Mouse (Mus musculus): ENCODE data around the gene Cyp27b1. TPM values are rescaled to one million over a fixed set of nuclear protein-coding genes. Genes with fewer than 3 reads are reported as not detected.

Cyp27b1 gene
- polyA plus RNA-seq, 1 experiment from 2014 or later = not detected

DNA sequence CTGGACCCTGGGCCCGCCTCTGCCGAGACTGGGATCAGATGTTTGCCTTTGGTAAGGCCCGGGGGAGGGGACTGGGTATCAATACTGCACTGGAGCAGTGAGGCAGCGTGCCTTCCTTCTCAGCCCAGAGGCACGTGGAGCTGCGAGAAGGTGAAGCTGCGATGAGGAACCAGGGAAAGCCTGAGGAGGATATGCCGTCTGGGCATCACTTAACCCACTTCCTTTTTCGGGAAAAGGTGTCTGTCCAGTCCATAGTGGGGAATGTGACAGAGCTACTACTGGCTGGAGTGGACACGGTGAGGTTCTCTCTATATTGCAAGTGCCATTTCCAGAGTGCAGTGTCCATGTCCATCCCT is 2.0 kb downstream of the Cyp27b1 start:
- no peaks in the 10 kb centered on the region for H3K9me3 ChIP-seq (ENCODE audit: control insufficient read depth, low read length)
- H3K4me1 ChIP-seq (ENCODE audit: control insufficient read depth in 2 of 2, insufficient read depth in 2 of 2, low read length in 2 of 2) = peaks cover 6 to 8% of the 10 kb centered on the region in 2 experiments; a peak in 3 of 4 replicates
- no peak overlapping the region for H3K4me2 ChIP-seq (ENCODE audit: low read length)
- H3K27ac ChIP-seq (replicated peaks in 1 of 2; ENCODE audit: control insufficient read depth in 1 of 2, insufficient read depth in 1 of 2, low read depth in 2 of 2, low read length in 2 of 2) = no peak overlapping the region
- H3K4me3 ChIP-seq (ENCODE audit: control insufficient read depth in 1 of 2, insufficient read depth in 1 of 2, low read depth in 1 of 2, low read length in 2 of 2) = no peak overlapping the region
- peaks cover 6% of the 10 kb centered on the region; the same call in 1 of the 2 replicates for H3K36me3 ChIP-seq (ENCODE audit: control insufficient read depth, insufficient read depth, low read length)
- 11% methylated on average over 10 of the region's 10 CpGs for WGBS
- H3K27me3 ChIP-seq (ENCODE audit: control insufficient read depth, insufficient read depth, low read length) = peaks cover 66% of the 10 kb centered on the region
- ATAC-seq (ENCODE audit: insufficient number of reproducible peaks, insufficient read depth, low FRiP score, low read depth) = no peak
- H3K9ac ChIP-seq (ENCODE audit: low read length) = no peak overlapping the region

DNA sequence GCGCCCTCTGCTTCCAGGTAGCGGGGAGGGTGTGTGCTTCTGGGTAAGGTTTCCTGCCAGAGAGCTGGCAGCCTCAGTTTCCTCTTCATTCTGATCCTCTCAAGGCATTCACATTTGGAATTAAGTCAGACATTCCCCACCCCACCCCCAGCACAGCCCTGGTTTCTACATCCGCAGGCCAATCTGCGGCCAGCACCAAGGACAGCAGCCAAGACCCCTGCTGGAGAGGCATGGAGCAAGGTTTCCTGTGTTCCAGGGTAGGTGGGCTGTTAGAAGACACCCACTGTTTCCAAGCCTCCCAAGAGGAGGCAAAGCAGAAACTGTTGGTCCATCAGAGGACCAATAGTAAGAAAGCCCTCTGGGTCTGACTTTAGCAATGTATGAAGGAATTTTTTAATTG is 6.6 kb downstream of the Cyp27b1 start:
- H3K27ac ChIP-seq (replicated peaks in 1 of 2; ENCODE audit: control insufficient read depth in 1 of 2, insufficient read depth in 1 of 2, low read depth in 2 of 2, low read length in 2 of 2) = no peak overlapping the region
- H3K4me3 ChIP-seq (ENCODE audit: control insufficient read depth in 1 of 2, insufficient read depth in 1 of 2, low read depth in 1 of 2, low read length in 2 of 2) = no peak overlapping the region
- 47% methylated on average over 4 of the region's 4 CpGs for WGBS
- no peak for ATAC-seq (ENCODE audit: insufficient number of reproducible peaks, insufficient read depth, low FRiP score, low read depth)
- 0 out of 2 replicates have a peak, but pooled peaks cover 2% of the 10 kb centered on the region for H3K36me3 ChIP-seq (ENCODE audit: control insufficient read depth, insufficient read depth, low read length)
- no peak overlapping the region for H3K9ac ChIP-seq (ENCODE audit: low read length)
- H3K4me2 ChIP-seq (ENCODE audit: low read length) = no peak overlapping the region
- no peaks in the 10 kb centered on the region for H3K9me3 ChIP-seq (ENCODE audit: control insufficient read depth, low read length)
- H3K27me3 ChIP-seq (ENCODE audit: control insufficient read depth, insufficient read depth, low read length) = peaks cover 64% of the 10 kb centered on the region
- H3K4me1 ChIP-seq (ENCODE audit: control insufficient read depth in 2 of 2, insufficient read depth in 2 of 2, low read length in 2 of 2) = peaks cover 4 to 13% of the 10 kb centered on the region in 2 experiments; a peak in 2 of 4 replicates

DNA sequence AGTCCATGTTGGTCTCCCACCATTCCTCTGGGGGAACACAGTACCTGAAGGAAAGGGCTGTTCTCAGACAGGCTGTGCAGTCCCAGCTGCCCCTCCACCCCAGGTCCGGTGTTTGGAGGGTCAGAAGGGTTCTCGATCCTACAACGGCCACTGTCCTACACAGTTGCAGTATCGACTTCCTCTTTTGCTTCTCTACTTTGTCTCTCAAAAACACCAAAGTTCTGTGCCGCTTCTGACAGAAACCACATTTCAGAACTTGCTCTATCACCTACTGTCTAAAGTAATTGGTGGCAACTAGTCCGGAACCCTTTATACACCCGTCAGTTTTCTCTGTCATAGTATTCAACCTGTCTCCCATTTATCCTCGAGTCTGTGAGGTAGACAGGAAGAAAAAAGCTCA is 7.4 kb downstream of the Cyp27b1 start:
- Histone ChIP-seq H3K9ac (ENCODE audit: low read length) (no peak overlapping the region), H3K4me1 (ENCODE audit: control insufficient read depth in 2 of 2, insufficient read depth in 2 of 2, low read length in 2 of 2) (peaks cover 6 to 17% of the 10 kb centered on the region in 2 experiments; a peak in 2 of 4 replicates), H3K27me3 (ENCODE audit: control insufficient read depth, insufficient read depth, low read length) (peaks cover 59% of the 10 kb centered on the region), H3K36me3 (ENCODE audit: control insufficient read depth, insufficient read depth, low read length) (0 out of 2 replicates have a peak, but pooled peaks cover 2% of the 10 kb centered on the region), H3K9me3 (ENCODE audit: control insufficient read depth, low read length) (no peaks in the 10 kb centered on the region), H3K4me3 (ENCODE audit: control insufficient read depth in 1 of 2, insufficient read depth in 1 of 2, low read depth in 1 of 2, low read length in 2 of 2) (no peak overlapping the region), H3K27ac (replicated peaks in 1 of 2; ENCODE audit: control insufficient read depth in 1 of 2, insufficient read depth in 1 of 2, low read depth in 2 of 2, low read length in 2 of 2) (no peak overlapping the region), H3K4me2 (ENCODE audit: low read length) (no peak overlapping the region)
- no peak for ATAC-seq (ENCODE audit: insufficient number of reproducible peaks, insufficient read depth, low FRiP score, low read depth)
- 82% methylated on average over 8 of the region's 8 CpGs for WGBS

DNA sequence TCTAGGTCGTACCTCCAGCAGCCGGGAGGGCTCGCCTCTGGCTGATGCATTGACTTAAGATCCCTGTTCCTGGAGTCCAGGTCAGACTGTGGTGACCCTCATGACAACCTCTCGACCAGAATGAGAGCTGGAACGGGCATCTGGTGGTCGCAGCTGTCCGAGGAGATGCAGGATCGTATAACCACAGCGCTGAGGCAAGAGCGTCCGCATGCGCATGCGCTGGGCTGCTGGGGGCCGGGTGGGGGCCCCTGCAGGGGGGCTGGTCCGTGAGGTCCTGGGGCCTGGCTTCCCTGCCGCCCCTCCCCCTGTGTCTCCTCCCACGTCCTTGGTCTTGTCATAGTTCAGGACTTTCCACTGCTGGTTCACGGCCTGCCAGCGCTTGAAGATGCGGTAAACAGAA is 8.4 kb downstream of the Cyp27b1 start:
- no peak for ATAC-seq (ENCODE audit: insufficient number of reproducible peaks, insufficient read depth, low FRiP score, low read depth)
- WGBS = 77% methylated on average over 20 of the region's 20 CpGs
- H3K9me3 ChIP-seq (ENCODE audit: control insufficient read depth, low read length) = no peaks in the 10 kb centered on the region
- no peak overlapping the region for H3K27ac ChIP-seq (replicated peaks in 1 of 2; ENCODE audit: control insufficient read depth in 1 of 2, insufficient read depth in 1 of 2, low read depth in 2 of 2, low read length in 2 of 2)
- peaks cover 59% of the 10 kb centered on the region for H3K27me3 ChIP-seq (ENCODE audit: control insufficient read depth, insufficient read depth, low read length)
- no peak overlapping the region for H3K9ac ChIP-seq (ENCODE audit: low read length)
- 0 out of 2 replicates have a peak, but pooled peaks cover 2% of the 10 kb centered on the region for H3K36me3 ChIP-seq (ENCODE audit: control insufficient read depth, insufficient read depth, low read length)
- H3K4me3 ChIP-seq (ENCODE audit: control insufficient read depth in 1 of 2, insufficient read depth in 1 of 2, low read depth in 1 of 2, low read length in 2 of 2) = no peak overlapping the region
- no peak overlapping the region for H3K4me2 ChIP-seq (ENCODE audit: low read length)
- peaks cover 6 to 18% of the 10 kb centered on the region in 2 experiments; a peak in 2 of 4 replicates for H3K4me1 ChIP-seq (ENCODE audit: control insufficient read depth in 2 of 2, insufficient read depth in 2 of 2, low read length in 2 of 2)

DNA sequence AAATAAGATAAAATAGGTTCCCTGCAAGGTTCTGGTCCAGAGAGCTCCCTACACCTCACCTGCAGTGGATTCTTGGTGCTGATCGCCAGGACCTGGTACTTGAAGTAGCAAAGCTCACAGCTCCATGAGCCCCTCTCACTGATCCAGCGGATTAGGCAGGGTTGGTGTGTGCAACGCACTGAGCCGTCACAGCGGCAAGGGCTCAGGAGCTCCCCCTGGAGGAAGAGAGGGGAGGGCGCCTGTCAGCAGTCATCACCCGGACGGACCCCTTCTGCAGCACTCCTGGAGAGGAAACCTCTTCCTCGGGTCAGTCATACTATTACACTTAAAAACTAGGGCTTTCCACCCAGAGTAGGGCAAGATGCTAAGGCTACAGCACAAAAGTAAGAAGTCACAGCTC is 10.1 kb downstream of the Cyp27b1 start:
- WGBS = 2% methylated on average over 9 of the region's 9 CpGs
- Histone ChIP-seq H3K36me3 (ENCODE audit: control insufficient read depth, insufficient read depth, low read length) (0 out of 2 replicates have a peak, but pooled peaks cover 2% of the 10 kb centered on the region), H3K27me3 (ENCODE audit: control insufficient read depth, insufficient read depth, low read length) (peaks cover 50% of the 10 kb centered on the region), H3K4me1 (ENCODE audit: control insufficient read depth in 2 of 2, insufficient read depth in 2 of 2, low read length in 2 of 2) (peaks cover 6 to 18% of the 10 kb centered on the region in 2 experiments; a peak in 3 of 4 replicates), H3K27ac (replicated peaks in 1 of 2; ENCODE audit: control insufficient read depth in 1 of 2, insufficient read depth in 1 of 2, low read depth in 2 of 2, low read length in 2 of 2) (no peak overlapping the region), H3K9ac (ENCODE audit: low read length) (no peak overlapping the region), H3K4me2 (ENCODE audit: low read length) (no peak overlapping the region; the same call in 1 of the 2 replicates), H3K4me3 (ENCODE audit: control insufficient read depth in 1 of 2, insufficient read depth in 1 of 2, low read depth in 1 of 2, low read length in 2 of 2) (no peak overlapping the region), H3K9me3 (ENCODE audit: control insufficient read depth, low read length) (no peaks in the 10 kb centered on the region)
- no peak for ATAC-seq (ENCODE audit: insufficient number of reproducible peaks, insufficient read depth, low FRiP score, low read depth)

DNA sequence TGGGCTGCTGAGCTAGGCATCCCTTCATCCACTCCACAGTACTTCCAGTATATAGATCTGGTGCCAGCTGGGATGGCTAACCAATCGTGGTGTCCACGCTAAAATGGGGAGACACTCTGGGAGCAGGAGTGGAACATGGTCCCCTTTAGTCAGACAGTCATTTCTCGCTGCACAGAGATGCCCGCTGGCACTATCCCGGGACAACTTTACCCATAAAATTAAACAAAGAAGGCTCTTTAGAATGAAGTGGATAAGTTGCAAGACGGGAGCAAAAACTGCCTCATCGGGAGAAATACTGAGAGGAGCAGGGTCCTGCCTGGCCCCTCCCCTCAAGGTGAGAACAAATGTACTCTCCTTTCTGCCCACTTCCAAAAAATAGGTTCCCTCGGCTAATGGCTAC is 10.7 kb downstream of the Cyp27b1 start:
- no peak overlapping the region for H3K27ac ChIP-seq (replicated peaks in 1 of 2; ENCODE audit: control insufficient read depth in 1 of 2, insufficient read depth in 1 of 2, low read depth in 2 of 2, low read length in 2 of 2)
- 0 out of 2 replicates have a peak, but pooled peaks cover 2% of the 10 kb centered on the region for H3K36me3 ChIP-seq (ENCODE audit: control insufficient read depth, insufficient read depth, low read length)
- peaks cover 47% of the 10 kb centered on the region for H3K27me3 ChIP-seq (ENCODE audit: control insufficient read depth, insufficient read depth, low read length)
- no peaks in the 10 kb centered on the region for H3K9me3 ChIP-seq (ENCODE audit: control insufficient read depth, low read length)
- H3K4me2 ChIP-seq (ENCODE audit: low read length) = peak overlapping the region; percentile 99
- ATAC-seq (ENCODE audit: insufficient number of reproducible peaks, insufficient read depth, low FRiP score, low read depth) = no peak
- H3K9ac ChIP-seq (ENCODE audit: low read length) = no peak overlapping the region; the same call in 1 of the 2 replicates
- peak overlapping the region in 1 of 2 experiments; percentile 77; a peak in 2 of 4 replicates for H3K4me3 ChIP-seq (ENCODE audit: control insufficient read depth in 1 of 2, insufficient read depth in 1 of 2, low read depth in 1 of 2, low read length in 2 of 2)
- peaks cover 6 to 18% of the 10 kb centered on the region in 2 experiments; a peak in 3 of 4 replicates for H3K4me1 ChIP-seq (ENCODE audit: control insufficient read depth in 2 of 2, insufficient read depth in 2 of 2, low read length in 2 of 2)
- WGBS = 18% methylated on average over 8 of the region's 8 CpGs

DNA sequence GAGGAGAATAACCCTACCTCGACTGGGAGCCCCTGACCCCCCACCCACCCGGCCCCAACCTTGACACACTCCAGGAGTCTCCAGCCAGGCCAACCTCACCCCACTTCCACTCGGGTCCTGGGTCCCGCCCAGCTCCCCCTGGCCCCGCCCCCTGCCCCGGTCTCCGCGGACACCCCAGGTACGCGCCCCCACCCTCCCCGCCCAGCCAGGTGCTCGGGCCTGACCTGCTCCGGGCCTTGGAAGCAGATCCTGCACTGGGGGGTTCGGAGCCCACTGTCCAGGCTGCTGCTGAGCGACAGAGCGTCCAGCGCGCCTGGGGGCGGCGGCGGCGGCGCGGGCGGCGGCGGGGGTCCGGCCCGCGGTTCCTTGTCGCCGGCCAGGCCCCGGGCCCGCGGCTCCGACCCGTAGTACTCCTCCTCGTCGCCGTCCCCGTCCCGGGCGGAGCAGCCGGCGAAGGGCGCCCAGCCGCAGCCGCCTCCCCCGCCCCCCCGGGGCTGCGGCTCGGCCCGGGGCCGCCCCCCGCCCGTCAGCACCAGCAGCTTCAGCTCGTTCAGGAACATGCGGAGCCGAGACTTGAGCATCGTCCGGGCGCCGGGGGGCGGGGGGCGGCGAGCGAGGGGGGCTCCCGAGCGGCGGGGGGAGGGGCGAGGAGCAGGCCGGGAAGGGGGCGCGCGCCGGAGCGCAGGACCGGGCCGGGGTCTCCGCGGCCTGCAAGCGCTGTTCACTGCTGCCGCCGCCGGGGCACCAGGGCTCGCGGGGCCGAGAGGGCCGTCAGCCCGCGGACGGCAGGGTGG is 11.3 kb downstream of the Cyp27b1 start:
- peak overlapping the region; percentile 78 for H3K9ac ChIP-seq (ENCODE audit: low read length)
- ATAC-seq (ENCODE audit: insufficient number of reproducible peaks, insufficient read depth, low FRiP score, low read depth) = no peak
- H3K9me3 ChIP-seq (ENCODE audit: control insufficient read depth, low read length) = no peaks in the 10 kb centered on the region
- H3K4me1 ChIP-seq (ENCODE audit: control insufficient read depth in 2 of 2, insufficient read depth in 2 of 2, low read length in 2 of 2) = peaks cover 6 to 18% of the 10 kb centered on the region in 2 experiments; a peak in 3 of 4 replicates
- peak overlapping the region; percentile 56 to 77 for H3K4me3 ChIP-seq (ENCODE audit: control insufficient read depth in 1 of 2, insufficient read depth in 1 of 2, low read depth in 1 of 2, low read length in 2 of 2)
- H3K36me3 ChIP-seq (ENCODE audit: control insufficient read depth, insufficient read depth, low read length) = peaks cover 2% of the 10 kb centered on the region; the same call in 1 of the 2 replicates
- H3K27ac ChIP-seq (replicated peaks in 1 of 2; ENCODE audit: control insufficient read depth in 1 of 2, insufficient read depth in 1 of 2, low read depth in 2 of 2, low read length in 2 of 2) = no peak overlapping the region
- WGBS = under 1% methylated on average over 83 of the region's 92 CpGs
- peak overlapping the region; percentile 99 for H3K4me2 ChIP-seq (ENCODE audit: low read length)
- H3K27me3 ChIP-seq (ENCODE audit: control insufficient read depth, insufficient read depth, low read length) = peaks cover 40% of the 10 kb centered on the region

Data from heart, embryonic 14.5 days (tissue).